Mouse (Mus musculus): ENCODE data around the gene Rbfox1. TPM values are rescaled to one million over a fixed set of nuclear protein-coding genes. Genes with fewer than 3 reads are reported as not detected.

Gene Rbfox1
- polyA plus RNA-seq, 1 experiment = 0.21 TPM

- TF ChIP-seq GATA1 (IDR thresholded peaks at IDR 0.05; ENCODE audit: borderline replicate concordance, low read length) (no peak), FLI1 (IDR thresholded peaks at IDR 0.05; ENCODE audit: low read length) (no peak)
- H3K4me1 ChIP-seq = no peaks in the 10 kb centered on the region
- H3K4me3 ChIP-seq (replicated peaks) = no peak overlapping the region
- H3K27me3 ChIP-seq (replicated peaks) = no peaks in the 10 kb centered on the region
- H3K36me3 ChIP-seq (replicated peaks; ENCODE audit: low read length) = no peaks in the 10 kb centered on the region
- H3K9me3 ChIP-seq = no peaks in the 10 kb centered on the region
These were observed 424.8 kb downstream of the Rbfox1 start for GRCm38 (mm10) chr16:6309940-6310339.

DNA sequence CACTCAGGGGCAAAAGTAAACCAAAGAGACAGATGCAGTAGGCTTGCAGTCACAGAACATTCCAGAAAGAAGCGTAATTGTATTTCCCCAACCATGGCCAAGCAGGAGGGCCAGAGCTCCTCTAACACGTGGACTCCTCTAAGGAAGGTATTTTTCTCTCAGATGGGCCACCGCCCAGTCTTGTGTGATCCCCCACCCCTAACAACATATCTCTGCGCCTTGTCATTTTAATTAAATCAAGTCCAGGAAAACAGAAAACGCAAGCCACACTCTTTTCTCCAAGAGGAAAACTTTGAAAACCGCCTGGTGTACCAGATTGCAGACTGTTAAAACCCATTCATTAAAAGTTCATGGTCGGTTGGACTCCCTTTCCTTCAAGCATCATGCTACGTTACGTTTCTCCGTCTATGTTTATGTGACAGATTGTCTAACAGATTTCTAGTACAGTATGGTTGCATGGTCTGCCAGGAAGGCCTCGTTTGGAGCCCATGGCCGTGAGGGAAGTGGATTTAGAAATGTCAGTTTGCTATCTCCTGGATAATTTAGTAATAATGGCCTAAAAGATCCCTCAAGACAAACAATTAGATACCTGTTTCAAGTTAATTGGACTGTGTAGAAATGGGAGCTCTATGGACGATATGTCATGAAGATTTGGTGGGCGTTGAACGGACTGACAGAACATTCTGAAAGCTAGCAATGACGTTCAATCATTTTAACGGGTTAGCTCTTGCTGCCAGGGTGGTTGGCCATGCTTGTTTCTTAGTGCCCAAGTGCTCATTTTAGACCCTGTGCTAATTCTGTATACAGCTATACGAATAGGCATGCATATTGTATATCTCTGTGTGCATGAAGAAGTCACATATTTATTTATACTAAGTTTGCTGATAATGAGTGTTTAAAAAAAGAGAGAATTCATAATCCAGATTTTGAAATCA is 425.9 kb downstream of the Rbfox1 start:
- no peak overlapping the region for H3K4me3 ChIP-seq (replicated peaks)
- TF ChIP-seq GATA1 (IDR thresholded peaks at IDR 0.05; ENCODE audit: borderline replicate concordance, low read length) = no peak
- TF ChIP-seq FLI1 (IDR thresholded peaks at IDR 0.05; ENCODE audit: low read length) = no peak
- no peaks in the 10 kb centered on the region for H3K4me1 ChIP-seq
- H3K27me3 ChIP-seq (replicated peaks) = no peaks in the 10 kb centered on the region
- no peaks in the 10 kb centered on the region for H3K9me3 ChIP-seq
- no peaks in the 10 kb centered on the region for H3K36me3 ChIP-seq (replicated peaks; ENCODE audit: low read length)

DNA sequence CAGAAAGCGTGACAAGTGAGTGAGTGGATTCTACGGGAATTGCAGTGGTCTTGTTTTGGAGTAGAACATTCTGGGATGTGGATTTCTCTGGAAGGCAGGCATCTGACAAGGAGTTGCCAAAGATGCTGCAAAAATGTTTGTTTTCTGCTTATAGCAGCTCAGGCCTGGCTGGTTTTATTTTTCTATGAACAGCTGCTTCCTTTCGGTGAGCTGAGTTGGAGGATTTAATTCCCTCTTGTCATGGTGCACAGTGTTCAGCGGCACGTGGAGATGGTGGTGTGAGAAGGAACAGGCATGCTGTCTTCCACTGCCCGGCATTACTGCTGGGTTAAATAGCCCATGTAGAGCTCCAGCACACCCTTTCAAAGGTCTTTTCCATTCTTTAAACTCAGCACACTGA is 428.5 kb downstream of the Rbfox1 start:
- TF ChIP-seq GATA1 (IDR thresholded peaks at IDR 0.05; ENCODE audit: borderline replicate concordance, low read length) (no peak), FLI1 (IDR thresholded peaks at IDR 0.05; ENCODE audit: low read length) (no peak)
- Histone ChIP-seq H3K27me3 (replicated peaks) (no peaks in the 10 kb centered on the region), H3K4me3 (replicated peaks) (no peak overlapping the region), H3K36me3 (replicated peaks; ENCODE audit: low read length) (no peaks in the 10 kb centered on the region), H3K9me3 (no peaks in the 10 kb centered on the region), H3K4me1 (no peaks in the 10 kb centered on the region)

DNA sequence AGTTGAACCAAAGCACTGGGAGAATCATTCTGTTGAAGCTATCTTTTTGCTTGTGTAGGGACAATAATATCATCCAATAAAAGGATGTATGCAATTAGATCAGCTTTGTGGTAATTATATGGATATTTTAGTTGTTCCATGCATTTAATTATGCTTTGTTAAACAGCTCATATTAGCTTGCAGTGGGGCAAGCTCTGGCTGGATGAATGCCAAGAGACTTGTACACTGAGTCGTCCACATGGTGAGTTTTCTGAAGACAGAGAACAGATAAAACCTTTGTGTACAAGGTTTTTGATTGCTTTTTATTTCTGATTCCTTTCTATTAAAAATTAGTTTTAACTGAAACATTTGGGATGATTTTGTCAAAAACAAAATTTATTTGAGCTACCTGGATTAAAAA is 439.7 kb downstream of the Rbfox1 start:
- no peaks in the 10 kb centered on the region for H3K36me3 ChIP-seq (replicated peaks; ENCODE audit: low read length)
- TF ChIP-seq GATA1 (IDR thresholded peaks at IDR 0.05; ENCODE audit: borderline replicate concordance, low read length) (no peak), FLI1 (IDR thresholded peaks at IDR 0.05; ENCODE audit: low read length) (no peak)

GRCm38 (mm10) chr16:6331400-6331939 is 446.3 kb downstream of the Rbfox1 start:
- Histone ChIP-seq H3K4me1 (no peaks in the 10 kb centered on the region), H3K9me3 (no peaks in the 10 kb centered on the region), H3K27me3 (replicated peaks) (no peaks in the 10 kb centered on the region), H3K4me3 (replicated peaks) (no peak overlapping the region), H3K36me3 (replicated peaks; ENCODE audit: low read length) (no peaks in the 10 kb centered on the region)
- TF ChIP-seq FLI1 (IDR thresholded peaks at IDR 0.05; ENCODE audit: low read length) (no peak), GATA1 (IDR thresholded peaks at IDR 0.05; ENCODE audit: borderline replicate concordance, low read length) (no peak)

More for the DNA sequence above, 439.7 kb downstream of the Rbfox1 start:
- no peaks in the 10 kb centered on the region for H3K27me3 ChIP-seq (replicated peaks)
- H3K4me3 ChIP-seq (replicated peaks) = no peak overlapping the region
- no peaks in the 10 kb centered on the region for H3K9me3 ChIP-seq
- peaks cover 5% of the 10 kb centered on the region; the same call in 1 of the 2 replicates for H3K4me1 ChIP-seq

- H3K27me3 ChIP-seq (replicated peaks) = no peaks in the 10 kb centered on the region
- TF ChIP-seq FLI1 (IDR thresholded peaks at IDR 0.05; ENCODE audit: low read length) (no peak), GATA1 (IDR thresholded peaks at IDR 0.05; ENCODE audit: borderline replicate concordance, low read length) (no peak)
- peaks cover 2% of the 10 kb centered on the region; the same call in 1 of the 2 replicates for H3K9me3 ChIP-seq
- H3K4me3 ChIP-seq (replicated peaks) = no peak overlapping the region
- H3K36me3 ChIP-seq (replicated peaks; ENCODE audit: low read length) = no peaks in the 10 kb centered on the region
- H3K4me1 ChIP-seq = no peaks in the 10 kb centered on the region
These were observed 448.1 kb downstream of the Rbfox1 start for GRCm38 (mm10) chr16:6333273-6333672.

- TF ChIP-seq FLI1 (IDR thresholded peaks at IDR 0.05; ENCODE audit: low read length) (no peak), GATA1 (IDR thresholded peaks at IDR 0.05; ENCODE audit: borderline replicate concordance, low read length) (no peak)
- Histone ChIP-seq H3K27me3 (replicated peaks) (peaks cover 20% of the 10 kb centered on the region), H3K36me3 (replicated peaks; ENCODE audit: low read length) (no peaks in the 10 kb centered on the region), H3K4me1 (peaks cover 4% of the 10 kb centered on the region; the same call in 1 of the 2 replicates), H3K9me3 (no peaks in the 10 kb centered on the region), H3K4me3 (replicated peaks) (no peak overlapping the region)
These were observed 462.9 kb downstream of the Rbfox1 start for GRCm38 (mm10) chr16:6348103-6348502.

GRCm38 (mm10) chr16:6348581-6349241 is 463.6 kb downstream of the Rbfox1 start:
- TF ChIP-seq GATA1 (IDR thresholded peaks at IDR 0.05; ENCODE audit: borderline replicate concordance, low read length) (no peak), FLI1 (IDR thresholded peaks at IDR 0.05; ENCODE audit: low read length) (no peak)
- H3K36me3 ChIP-seq (replicated peaks; ENCODE audit: low read length) = no peaks in the 10 kb centered on the region
- H3K4me1 ChIP-seq = peaks cover 4% of the 10 kb centered on the region; the same call in 1 of the 2 replicates
- no peaks in the 10 kb centered on the region for H3K9me3 ChIP-seq
- no peak overlapping the region for H3K4me3 ChIP-seq (replicated peaks)
- H3K27me3 ChIP-seq (replicated peaks) = peaks cover 20% of the 10 kb centered on the region

- Histone ChIP-seq H3K4me1 (peaks cover 4% of the 10 kb centered on the region; the same call in 1 of the 2 replicates), H3K36me3 (replicated peaks; ENCODE audit: low read length) (no peaks in the 10 kb centered on the region), H3K4me3 (replicated peaks) (no peak overlapping the region), H3K9me3 (no peaks in the 10 kb centered on the region), H3K27me3 (replicated peaks) (peaks cover 20% of the 10 kb centered on the region)
- TF ChIP-seq FLI1 (IDR thresholded peaks at IDR 0.05; ENCODE audit: low read length) (no peak), GATA1 (IDR thresholded peaks at IDR 0.05; ENCODE audit: borderline replicate concordance, low read length) (no peak)
These were observed 464.2 kb downstream of the Rbfox1 start for GRCm38 (mm10) chr16:6349381-6349780.

All from megakaryocyte, embryonic 14.5 days (primary cell).